ENCODE assay signal across 11 mouse cellular contexts in the genomic region with DNA sequence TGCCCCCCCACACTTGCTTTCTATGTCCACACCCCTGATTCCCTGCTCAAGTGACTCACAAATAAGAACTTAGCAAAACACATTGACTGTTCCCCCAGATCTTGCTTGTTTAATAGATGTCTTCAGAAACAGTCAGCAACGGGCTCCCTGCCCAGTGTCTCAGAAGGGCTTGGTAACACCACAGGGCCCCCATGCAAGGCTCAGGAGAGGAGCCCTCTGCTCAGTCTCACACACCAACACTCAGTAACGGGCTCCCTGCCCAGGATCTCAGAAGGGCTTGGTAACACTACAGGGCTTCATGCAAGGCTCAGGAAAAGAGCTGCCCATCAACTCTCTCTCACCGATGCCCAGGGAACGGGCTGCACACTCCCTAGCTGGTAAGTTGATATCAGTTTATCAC.
"Had no signal": no experiment of that assay in that cellular context is flagged by ENCODE, and none has a peak within 500 bp of the region (broad histone marks: within the 10 kb centered on the region; RNA-seq: fewer than 3 reads in every experiment).

No protein-coding gene starts in this region.

- H3K9me3 ChIP-seq: limb, embryonic 15.5 days; liver, embryonic 13.5 days; midbrain, embryonic 12.5 days had no signal

- DNase-seq: kidney, adult 18-20 months; kidney, postnatal 10 days; liver, embryonic 13.5 days; liver, postnatal 0 days; right cerebral cortex, adult 18-20 months; right cerebral cortex, postnatal 25 days; thymus, postnatal 4 days had no signal

- H3K4me3 ChIP-seq: limb, embryonic 15.5 days; liver, embryonic 13.5 days; midbrain, embryonic 12.5 days had no signal

- H3K9ac ChIP-seq: limb, embryonic 15.5 days; liver, embryonic 13.5 days; liver, postnatal 0 days; midbrain, embryonic 12.5 days had no signal

- H3K4me1 ChIP-seq: limb, embryonic 15.5 days; liver, embryonic 13.5 days; midbrain, embryonic 12.5 days had no signal

- H3K27me3 ChIP-seq: liver, embryonic 13.5 days; midbrain, embryonic 12.5 days had no signal

- ATAC-seq: liver, postnatal 0 days; midbrain, embryonic 16.5 days had no signal

- H3K36me3 ChIP-seq: limb, embryonic 15.5 days; liver, embryonic 13.5 days; midbrain, embryonic 12.5 days had no signal

- H3K4me2 ChIP-seq: limb, embryonic 15.5 days; liver, embryonic 13.5 days; midbrain, embryonic 12.5 days had no signal

- H3K27ac ChIP-seq: limb, embryonic 15.5 days; liver, embryonic 13.5 days; midbrain, embryonic 12.5 days; stomach, postnatal 0 days had no signal
